Mouse (Mus musculus) adrenal gland, postnatal 4 days (tissue): ENCODE data around the gene Usp10. TPM values are rescaled to one million over a fixed set of nuclear protein-coding genes. Genes with fewer than 3 reads are reported as not detected.
A peak's percentile ranks its signal among the peaks of the same experiment; 100 is the strongest.

Experiments used
- DNase-seq, 2 experiments: peaks; one replicate each; pipeline ENCODE4 v3.0.0; 2021 to 2022; ENCODE audit warnings: low spot score in 2 of 2, mixed read lengths in 2 of 2
- total RNA-seq, 2 experiments: library from RNA; stranded (reverse); gene quantifications; 2 replicates each; pipeline ENCODE4 v1.2.3; 2021

Gene Usp10
- total RNA-seq, 2 experiments from 2014 or later: 108 to 127 TPM

- DNase-seq: no peak
Measured at GRCm38 (mm10) chr8:119913181-119913580, 3.0 kb downstream of the Usp10 start.

GRCm38 (mm10) chr8:119914161-119914560, 4.0 kb downstream of the Usp10 start:
- DNase-seq: no peak

- no peak for DNase-seq
Measured at GRCm38 (mm10) chr8:119915298-119915697, 5.1 kb downstream of the Usp10 start.

GRCm38 (mm10) chr8:119916237-119916892, 6.2 kb downstream of the Usp10 start:
- no peak for DNase-seq

- no peak for DNase-seq
Measured at GRCm38 (mm10) chr8:119917415-119917814, 7.3 kb downstream of the Usp10 start.

GRCm38 (mm10) chr8:119918155-119918567, 8.0 kb downstream of the Usp10 start:
- DNase-seq: no peak

- no peak for DNase-seq
Measured at GRCm38 (mm10) chr8:119923259-119923658, 13.1 kb downstream of the Usp10 start.

- DNase-seq: no peak
Measured at GRCm38 (mm10) chr8:119925428-119925827, 15.3 kb downstream of the Usp10 start.

GRCm38 (mm10) chr8:119926474-119926873, 16.3 kb downstream of the Usp10 start:
- DNase-seq: no peak

- no peak for DNase-seq
Measured at GRCm38 (mm10) chr8:119927422-119928092, 17.4 kb downstream of the Usp10 start.

GRCm38 (mm10) chr8:119931317-119931716, 21.2 kb downstream of the Usp10 start:
- no peak for DNase-seq

- no peak for DNase-seq
Measured at GRCm38 (mm10) chr8:119933681-119934080, 23.5 kb downstream of the Usp10 start.

- DNase-seq: no peak
Measured at GRCm38 (mm10) chr8:119935541-119935940, 25.4 kb downstream of the Usp10 start.

- DNase-seq: no peak
Measured at GRCm38 (mm10) chr8:119938481-119938880, 28.3 kb downstream of the Usp10 start.

- DNase-seq: no peak
Measured at GRCm38 (mm10) chr8:119939336-119939735, 29.2 kb downstream of the Usp10 start.

- no peak for DNase-seq
Measured at GRCm38 (mm10) chr8:119941471-119941870, 31.3 kb downstream of the Usp10 start.

- DNase-seq: no peak
Measured at GRCm38 (mm10) chr8:119943616-119944015, 33.5 kb downstream of the Usp10 start.

- DNase-seq: peak; percentile 46 to 70
Measured at GRCm38 (mm10) chr8:119944096-119944811, 34.1 kb downstream of the Usp10 start.

- no peak for DNase-seq
Measured at GRCm38 (mm10) chr8:119946326-119946865, 36.2 kb downstream of the Usp10 start.

- DNase-seq: no peak
Measured at GRCm38 (mm10) chr8:119947653-119948052, 37.5 kb downstream of the Usp10 start.

- DNase-seq: no peak
Measured at GRCm38 (mm10) chr8:119948340-119948739, 38.2 kb downstream of the Usp10 start.

GRCm38 (mm10) chr8:119952282-119952681, 42.1 kb downstream of the Usp10 start:
- DNase-seq: no peak
